Mouse (Mus musculus) left cerebral cortex, adult 18-20 months (tissue): Measurements from ENCODE around the gene Mtmr12. TPM values are rescaled to one million over a fixed set of nuclear protein-coding genes. Genes with fewer than 3 reads are reported as not detected.

Experiments used
- DNase-seq, 2 experiments: peaks; one replicate each; pipeline ENCODE4 v3.0.0; 2021 to 2022; ENCODE audit warnings: low spot score in 2 of 2, mixed read lengths in 1 of 2
- microRNA-seq, 2 experiments: library from miRNA; unstranded; fragments of <30 nt; microRNA quantifications; one replicate each; pipeline ENCODE4 v1.2.0; 2021
- total RNA-seq, 2 experiments: library from RNA; stranded (reverse); gene quantifications; 2 replicates each; pipeline ENCODE4 v1.2.3; 2021

Mtmr12 gene
- total RNA-seq, 2 experiments from 2014 or later: 52.2 to 56.4 TPM

DNA sequence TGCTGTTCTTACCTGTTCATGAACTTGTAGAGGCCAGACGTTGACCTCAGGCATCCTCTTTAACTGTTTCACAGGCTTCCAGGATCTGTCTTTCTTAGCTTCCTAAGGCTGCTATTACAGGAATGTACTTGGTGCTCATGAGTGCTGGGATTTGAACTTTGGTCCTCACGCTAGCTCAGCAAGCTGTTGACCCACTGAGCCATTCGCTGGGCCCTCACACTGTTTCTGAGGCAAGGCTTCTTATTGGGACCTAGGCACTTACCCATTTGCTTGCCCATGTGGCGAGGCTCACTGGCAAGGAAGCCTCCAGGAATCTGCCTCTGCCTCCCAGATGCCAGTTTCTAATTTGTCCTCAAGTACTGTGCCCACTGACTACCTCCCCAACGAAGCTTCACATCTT is 115.1 kb downstream of the Mtmr12 start:
- DNase-seq: no peak

GRCm38 (mm10) chr15:12320441-12321090 is 115.7 kb downstream of the Mtmr12 start:
- DNase-seq: no peak

DNA sequence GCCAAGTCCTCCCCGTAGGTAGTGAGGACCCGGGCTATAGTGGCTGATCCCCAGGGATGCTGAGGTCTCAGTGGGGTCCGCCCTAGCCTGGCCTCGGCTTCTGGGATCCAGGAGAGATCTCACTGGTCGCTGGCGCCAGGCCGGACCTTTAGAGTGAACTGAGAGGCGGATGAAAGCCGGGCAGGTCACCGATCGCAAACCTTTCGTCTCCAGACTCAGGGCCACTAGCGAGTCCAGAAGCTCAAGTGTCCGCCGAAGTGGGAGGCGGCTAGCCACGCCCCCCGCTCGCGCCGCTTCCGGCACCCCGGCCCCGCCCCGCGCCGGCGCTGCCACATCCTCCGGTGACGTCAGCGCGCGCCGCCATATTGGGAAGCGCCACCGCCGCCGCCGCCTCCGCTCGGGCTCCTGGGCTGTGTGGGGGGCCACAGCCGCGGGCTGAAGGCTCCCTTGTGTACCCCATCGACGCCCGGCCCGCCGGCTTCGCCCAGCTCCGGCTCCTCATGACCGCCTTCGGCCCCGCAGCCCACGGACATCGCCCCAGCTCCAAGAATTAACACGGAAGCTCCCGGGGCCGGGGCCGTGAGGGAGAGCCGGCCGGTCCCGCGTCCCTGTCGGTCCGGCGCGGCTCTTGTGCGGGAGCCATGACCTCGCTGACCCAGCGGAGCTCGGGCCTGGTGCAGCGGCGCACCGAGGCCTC is 116.4 kb downstream of the Mtmr12 start, which contains the start of gene Golph3:
Gene Golph3 (plus strand): TSS at position 360 of the 697 bp plus-strand sequence.
- peak; percentile 96 to 97 for DNase-seq

DNA sequence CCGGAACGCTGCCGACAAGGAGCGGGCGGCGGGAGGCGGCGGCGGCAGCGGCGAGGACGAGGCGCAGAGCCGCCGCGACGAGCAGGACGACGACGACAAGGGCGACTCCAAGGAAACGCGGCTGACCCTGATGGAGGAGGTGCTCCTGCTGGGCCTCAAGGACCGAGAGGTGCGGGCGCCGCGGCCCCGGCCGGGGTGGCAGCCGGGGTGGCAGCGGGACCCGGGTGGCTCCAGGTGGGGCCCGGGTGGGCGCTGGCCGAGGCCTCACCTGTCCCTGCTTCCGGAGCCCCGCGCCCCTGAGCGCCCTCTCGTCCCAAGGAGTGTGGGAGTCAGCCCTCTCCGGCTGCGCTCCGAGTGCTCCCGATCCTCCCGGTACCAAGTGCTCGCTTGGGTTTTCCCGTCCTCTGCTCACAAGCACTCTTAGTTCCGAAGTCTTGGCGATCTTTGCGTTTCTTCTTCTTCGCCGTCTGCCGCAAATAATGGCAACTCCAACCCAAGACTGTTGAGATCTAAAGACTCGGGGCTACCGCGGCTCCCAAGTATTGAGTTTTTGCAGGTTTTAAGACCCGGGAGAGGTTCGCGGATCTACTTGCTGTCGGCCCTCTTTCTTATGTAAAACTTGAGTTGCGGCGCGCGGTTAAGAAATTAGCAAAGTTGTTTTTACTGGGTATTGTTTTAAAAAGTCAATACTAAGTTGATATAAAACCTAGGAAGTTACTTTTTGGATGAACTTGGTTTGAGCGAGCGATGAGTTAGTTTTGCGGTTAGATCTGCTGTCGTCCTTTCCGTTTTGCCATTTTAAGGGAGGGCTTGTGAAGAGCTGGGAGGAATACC is 117.2 kb downstream of the Mtmr12 start, which contains the start of gene 1810049J17Rik:
Gene 1810049J17Rik (minus strand): TSS at position 112 of the 834 bp plus-strand sequence.
- DNase-seq: peak; percentile 21 to 45

DNA sequence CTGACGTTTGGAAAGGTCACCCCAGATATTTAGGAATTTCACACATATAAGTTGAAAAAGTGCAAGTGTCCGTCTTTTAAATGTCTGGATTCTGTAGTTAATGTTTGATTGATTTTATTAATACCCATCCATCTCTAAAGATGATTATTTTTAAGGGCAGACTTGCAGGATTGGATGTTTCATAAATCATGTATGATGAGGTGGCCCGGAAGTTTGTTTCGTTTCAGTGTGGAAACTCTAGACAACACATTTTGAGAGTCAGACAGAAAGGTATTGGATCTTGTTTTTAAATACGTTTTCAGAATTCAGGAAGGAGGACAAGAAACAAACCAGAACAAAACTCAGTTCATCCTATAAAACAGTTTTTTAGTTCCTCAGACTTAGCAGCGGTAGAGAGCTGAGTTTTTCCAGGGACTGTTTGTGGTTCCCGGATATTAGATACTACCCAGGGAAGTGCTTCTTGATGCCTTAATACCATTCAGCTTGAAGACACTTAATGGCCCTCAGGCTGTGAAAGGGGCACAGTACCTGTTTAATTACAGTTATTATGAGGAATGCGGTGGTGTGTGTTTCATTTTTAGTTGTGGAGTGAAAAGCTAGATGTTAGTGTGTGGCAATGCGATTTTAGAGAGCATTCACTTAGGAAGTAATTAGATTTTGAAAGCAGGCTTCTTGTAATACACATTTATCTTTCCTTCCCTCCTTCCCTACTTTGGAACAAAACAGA is 118.0 kb downstream of the Mtmr12 start:
- DNase-seq: no peak

Small RNA genes lying within 50 kb of the gene (microRNA-seq; reads per million reads assigned to microRNA genes)
- gene Mir1898: 0 reads per million in 2 experiments

Other genes starting within 250 kb of the Mtmr12 start
- 100 to 1,000 TPM; 299 to 323 TPM for gene Sub1, start 208.0 kb upstream of the Mtmr12 start, total RNA-seq
- 100 to 1,000 TPM; 334 to 364 TPM for gene Zfr, start 87.2 kb upstream of the Mtmr12 start, total RNA-seq
- gene Golph3, start 116.4 kb downstream of the Mtmr12 start, total RNA-seq: 100 to 1,000 TPM; 105 TPM
- under 1 TPM in 1 of 2 experiments, not detected in 1; 0.87 TPM for gene 1810049J17Rik, start 116.9 kb downstream of the Mtmr12 start, total RNA-seq